In genomic region chr13:113635799-113636222, GRCm38 (mm10) we compare ENCODE assay signal across 16 mouse cellular contexts. TPM values are rescaled to one million over a fixed set of nuclear protein-coding genes. Genes with fewer than 3 reads are reported as not detected.
DNase-seq lines count a peak whose midpoint lies in the region; ATAC-seq lines count a peak whose summit lies in the region.
"Had no signal": no experiment of that assay in that cellular context is flagged by ENCODE, and none has a peak within 500 bp of the region (broad histone marks: within the 10 kb centered on the region; RNA-seq: fewer than 3 reads in every experiment).

No protein-coding gene starts in this region.

- no peaks in the 10 kb centered on the region for H3K36me3 ChIP-seq in lung, embryonic 16.5 days (ENCODE audit: control insufficient read depth, insufficient read depth, low read length)
- H3K36me3 ChIP-seq in midbrain, embryonic 14.5 days (ENCODE audit: control insufficient read depth, insufficient read depth, low read length), result no peaks in the 10 kb centered on the region
- H3K36me3 ChIP-seq: embryonic facial prominence, embryonic 12.5 days; limb, embryonic 13.5 days had no signal

- no peak overlapping the region for H3K27ac ChIP-seq in lung, embryonic 16.5 days (ENCODE audit: low read length)
- no peak overlapping the region for H3K27ac ChIP-seq in midbrain, embryonic 14.5 days (replicated peaks; ENCODE audit: low read depth, low read length)
- H3K27ac ChIP-seq: embryonic facial prominence, embryonic 12.5 days; layer of hippocampus, adult 2 months; limb, embryonic 13.5 days had no signal

- peak; percentile 26; the same call in 1 of the 2 replicates for ATAC-seq in lung, embryonic 16.5 days (ENCODE audit: low read depth)
- ATAC-seq in inflammation-experienced regulatory T-cells, adult 6 months, result peak; percentile 82
- ATAC-seq in midbrain, embryonic 14.5 days (ENCODE audit: low FRiP score, low TSS enrichment), result no peak
- ATAC-seq: intestine, postnatal 0 days had no signal

- no peaks in the 10 kb centered on the region for H3K4me1 ChIP-seq in lung, embryonic 16.5 days (replicated peaks; ENCODE audit: control insufficient read depth, insufficient read depth, low read length)
- no peaks in the 10 kb centered on the region for H3K4me1 ChIP-seq in midbrain, embryonic 14.5 days (ENCODE audit: control insufficient read depth, insufficient read depth, low read length)
- H3K4me1 ChIP-seq: embryonic facial prominence, embryonic 12.5 days had no signal

- DNase-seq in lung, postnatal 14 days, result no peak
- DNase-seq in R1 (ENCODE audit: low read depth, low spot score), result peak; percentile 48
- DNase-seq in natural killer cell, adult 2 months (ENCODE audit: low spot score in 2 of 2), result peak; percentile 21 to 48
- no peak for DNase-seq in yolk sac, embryonic 10.5 days (ENCODE audit: low spot score)
- DNase-seq in midbrain, embryonic 14.5 days, result no peak
- DNase-seq in kidney, adult 18-20 months, result no peak
- DNase-seq: adrenal gland, adult 2 months; cerebellum, adult 11-12 months; heart, postnatal 14 days had no signal

- H3K4me3 ChIP-seq in lung, embryonic 16.5 days (ENCODE audit: low read length), result no peak overlapping the region
- H3K4me3 ChIP-seq in midbrain, embryonic 14.5 days (replicated peaks; ENCODE audit: low read depth, low read length), result no peak overlapping the region
- H3K4me3 ChIP-seq: embryonic facial prominence, embryonic 12.5 days; layer of hippocampus, adult 2 months; limb, embryonic 13.5 days had no signal

- H3K4me2 ChIP-seq in lung, embryonic 16.5 days (ENCODE audit: low read depth, low read length), result no peak overlapping the region
- H3K4me2 ChIP-seq in midbrain, embryonic 14.5 days (ENCODE audit: low read length), result no peak overlapping the region
- H3K4me2 ChIP-seq: embryonic facial prominence, embryonic 12.5 days; limb, embryonic 13.5 days had no signal

- H3K9ac ChIP-seq in lung, embryonic 16.5 days (ENCODE audit: low read length), result no peak overlapping the region
- no peak overlapping the region for H3K9ac ChIP-seq in midbrain, embryonic 14.5 days (replicated peaks; ENCODE audit: low read length)
- H3K9ac ChIP-seq: embryonic facial prominence, embryonic 12.5 days; limb, embryonic 13.5 days had no signal

- WGBS in lung, embryonic 16.5 days, result 66% methylated on average over 17 of the region's 17 CpGs
- WGBS in midbrain, embryonic 14.5 days, result 87% methylated on average over 17 of the region's 17 CpGs

- H3K9me3 ChIP-seq in lung, embryonic 16.5 days (ENCODE audit: control insufficient read depth, low read length), result no peaks in the 10 kb centered on the region
- H3K9me3 ChIP-seq in midbrain, embryonic 14.5 days (ENCODE audit: control insufficient read depth, low read length), result no peaks in the 10 kb centered on the region
- H3K9me3 ChIP-seq: embryonic facial prominence, embryonic 12.5 days; limb, embryonic 13.5 days had no signal

- no peaks in the 10 kb centered on the region for H3K27me3 ChIP-seq in lung, embryonic 16.5 days (ENCODE audit: control insufficient read depth, insufficient read depth, low read depth, low read length)
- no peaks in the 10 kb centered on the region for H3K27me3 ChIP-seq in midbrain, embryonic 14.5 days (ENCODE audit: control insufficient read depth, insufficient read depth, low read length)
- H3K27me3 ChIP-seq: limb, embryonic 13.5 days had no signal

RNA-seq across cellular contexts. Expression of gene Snx18, which starts 17.4 kb away (rescaled TPM):
- 14.8 and 15.3 TPM in 2 replicates for polyA plus RNA-seq in lung, embryonic 16.5 days (2015; fragmentation: Nextera tagmentation; extraction: Ambion mirVana)
- polyA plus RNA-seq in inflammation-experienced regulatory T-cells, adult 6 months (2017; shearing (Covaris generic)), result 10 to 100 TPM; 10.7 to 12.2 (median 11.8) TPM
- 10.3 and 13.2 TPM in 2 replicates for polyA plus RNA-seq in midbrain, embryonic 14.5 days (2014; fragmentation: Nextera tagmentation; extraction: Ambion mirVana)

RNA-seq across cellular contexts. Expression of gene Hspb3, which starts 27.7 kb away (rescaled TPM):
- 2.3 and 2.9 TPM in 2 replicates for polyA plus RNA-seq in lung, embryonic 16.5 days (2015; fragmentation: Nextera tagmentation; extraction: Ambion mirVana)
- not detected for polyA plus RNA-seq in inflammation-experienced regulatory T-cells, adult 6 months (2017; shearing (Covaris generic))
- polyA plus RNA-seq in midbrain, embryonic 14.5 days (2014; fragmentation: Nextera tagmentation; extraction: Ambion mirVana), result 0.29 TPM in 1 of 2 replicates, not detected in the other
- polyA plus RNA-seq: adrenal gland, adult 2 months; stomach, embryonic 14.5 days had no signal

Comparison
In these comparisons a context has a peak if more than half of its experiments do, and no peak if none do; other contexts are left out.
1. DNase-seq: peak in R1 (single experiment) and natural killer cell, adult 2 months (2 of 2); none in lung, postnatal 14 days (single experiment), yolk sac, embryonic 10.5 days (single experiment), midbrain, embryonic 14.5 days (single experiment) and kidney, adult 18-20 months (single experiment).